In the genomic region with DNA sequence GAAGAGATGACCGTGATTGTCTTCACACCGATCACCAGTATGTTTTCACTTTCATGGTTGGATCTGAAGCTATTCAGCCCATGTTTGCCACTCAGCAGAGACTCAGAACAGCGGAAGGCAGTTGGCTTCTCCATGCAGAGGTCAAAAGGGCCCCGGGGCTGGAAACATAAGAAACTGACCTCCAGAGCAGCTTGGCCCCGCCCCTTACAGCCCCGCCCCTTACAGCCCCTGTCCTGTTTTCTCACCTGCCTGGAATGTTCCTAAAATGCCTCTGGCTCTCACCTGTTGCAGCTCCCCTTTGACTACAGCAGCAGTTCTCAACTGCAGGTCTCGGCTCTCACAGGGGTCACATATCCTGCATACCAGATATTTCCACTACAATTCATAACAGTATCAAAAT, we compare ENCODE assay signal across 10 mouse cellular contexts. TPM values are rescaled to one million over a fixed set of nuclear protein-coding genes. Genes with fewer than 3 reads are reported as not detected.
DNase-seq lines count a peak whose midpoint lies in the region; ATAC-seq lines count a peak whose summit lies in the region.
"Had no signal": no experiment of that assay in that cellular context is flagged by ENCODE, and none has a peak within 500 bp of the region (broad histone marks: within the 10 kb centered on the region; RNA-seq: fewer than 3 reads in every experiment).

No protein-coding gene starts in this region.

- H3K27me3 ChIP-seq in lung, embryonic 15.5 days: no peaks in the 10 kb centered on the region
- no peaks in the 10 kb centered on the region for H3K27me3 ChIP-seq in stomach, embryonic 15.5 days (replicated peaks)
- H3K27me3 ChIP-seq in forebrain, embryonic 15.5 days: no peaks in the 10 kb centered on the region
- H3K27me3 ChIP-seq in forebrain, embryonic 13.5 days: no peaks in the 10 kb centered on the region

- no peak overlapping the region for H3K9ac ChIP-seq in lung, embryonic 15.5 days
- no peak overlapping the region for H3K9ac ChIP-seq in stomach, embryonic 15.5 days
- H3K9ac ChIP-seq in forebrain, embryonic 15.5 days (replicated peaks): no peak overlapping the region
- H3K9ac ChIP-seq in forebrain, embryonic 13.5 days: no peak overlapping the region

- peak overlapping the region; percentile 43 for H3K27ac ChIP-seq in lung, embryonic 15.5 days
- no peak overlapping the region for H3K27ac ChIP-seq in stomach, embryonic 15.5 days
- no peak overlapping the region for H3K27ac ChIP-seq in forebrain, embryonic 15.5 days (replicated peaks)
- H3K27ac ChIP-seq in forebrain, embryonic 13.5 days: no peak overlapping the region
- H3K27ac ChIP-seq: heart, adult 2 months; midbrain, embryonic 10.5 days had no signal

- 15% methylated on average over 7 of the region's 7 CpGs for WGBS in lung, embryonic 15.5 days
- 22% methylated on average over 7 of the region's 7 CpGs for WGBS in stomach, embryonic 15.5 days
- WGBS in forebrain, embryonic 15.5 days: 56% methylated on average over 7 of the region's 7 CpGs
- WGBS in forebrain, embryonic 13.5 days: 45% methylated on average over 7 of the region's 7 CpGs

- no peaks in the 10 kb centered on the region for H3K36me3 ChIP-seq in lung, embryonic 15.5 days
- no peaks in the 10 kb centered on the region for H3K36me3 ChIP-seq in stomach, embryonic 15.5 days
- H3K36me3 ChIP-seq in forebrain, embryonic 15.5 days: no peaks in the 10 kb centered on the region
- no peaks in the 10 kb centered on the region for H3K36me3 ChIP-seq in forebrain, embryonic 13.5 days (ENCODE audit: poor library complexity, severe bottlenecking)
- H3K36me3 ChIP-seq: midbrain, embryonic 10.5 days had no signal

- H3K4me3 ChIP-seq in lung, embryonic 15.5 days: no peak overlapping the region
- no peak overlapping the region for H3K4me3 ChIP-seq in stomach, embryonic 15.5 days (replicated peaks)
- H3K4me3 ChIP-seq in forebrain, embryonic 15.5 days: no peak overlapping the region
- no peak overlapping the region for H3K4me3 ChIP-seq in forebrain, embryonic 13.5 days
- H3K4me3 ChIP-seq: heart, adult 2 months; midbrain, embryonic 10.5 days had no signal

- no peaks in the 10 kb centered on the region for H3K9me3 ChIP-seq in lung, embryonic 15.5 days
- H3K9me3 ChIP-seq in stomach, embryonic 15.5 days: no peaks in the 10 kb centered on the region
- H3K9me3 ChIP-seq in forebrain, embryonic 15.5 days: no peaks in the 10 kb centered on the region
- H3K9me3 ChIP-seq in forebrain, embryonic 13.5 days (replicated peaks): no peaks in the 10 kb centered on the region
- H3K9me3 ChIP-seq: midbrain, embryonic 10.5 days had no signal

- DNase-seq in lung, adult 18-20 months: no peak
- peak; percentile 67 for DNase-seq in kidney, postnatal 10 days
- DNase-seq: heart, adult 2 months had no signal

- ATAC-seq in lung, embryonic 15.5 days (ENCODE audit: borderline replicate concordance, extremely low read depth, low FRiP score, low TSS enrichment): no peak
- ATAC-seq in common myeloid progenitor, adult 5-6 weeks (replicated peaks; ENCODE audit: low read depth, poor library complexity, severe bottlenecking): 0 out of 2 replicates have a peak, but pooled peaks have one; percentile 36
- ATAC-seq in stomach, embryonic 15.5 days (ENCODE audit: insufficient read depth, low FRiP score, low read depth): no peak
- no peak for ATAC-seq in forebrain, embryonic 15.5 days (replicated peaks)
- no peak for ATAC-seq in megakaryocyte-erythroid progenitor cell, adult 5-6 weeks (replicated peaks; ENCODE audit: low FRiP score, low TSS enrichment, poor library complexity, severe bottlenecking)
- ATAC-seq in forebrain, embryonic 13.5 days: no peak

- peaks cover 43% of the 10 kb centered on the region for H3K4me1 ChIP-seq in lung, embryonic 15.5 days
- peaks cover 7% of the 10 kb centered on the region; the same call in 1 of the 2 replicates for H3K4me1 ChIP-seq in stomach, embryonic 15.5 days
- peaks cover 13% of the 10 kb centered on the region for H3K4me1 ChIP-seq in forebrain, embryonic 15.5 days
- peaks cover 8% of the 10 kb centered on the region for H3K4me1 ChIP-seq in forebrain, embryonic 13.5 days

- H3K4me2 ChIP-seq in lung, embryonic 15.5 days: peak overlapping the region; percentile 33; the same call in 1 of the 2 replicates
- H3K4me2 ChIP-seq in stomach, embryonic 15.5 days: peak overlapping the region; percentile 9; the same call in 1 of the 2 replicates
- H3K4me2 ChIP-seq in forebrain, embryonic 15.5 days (replicated peaks): no peak overlapping the region
- H3K4me2 ChIP-seq in forebrain, embryonic 13.5 days: no peak overlapping the region

RNA-seq across cellular contexts. Expression of a gene that starts 29.5 kb away (rescaled TPM):
- 27.1 and 32.2 TPM in 2 replicates for polyA plus RNA-seq in lung, embryonic 15.5 days (2015; fragmentation: Nextera tagmentation; extraction: Ambion mirVana)
- total RNA-seq in common myeloid progenitor, adult 5-6 weeks (2017): 107 and 115 TPM in 2 replicates
- polyA plus RNA-seq in stomach, embryonic 15.5 days (2015; fragmentation: Nextera tagmentation; extraction: Ambion mirVana): 29.6 and 29.8 TPM in 2 replicates
- 10.5 and 10.6 TPM in 2 replicates for polyA plus RNA-seq in forebrain, embryonic 15.5 days (2015; fragmentation: Nextera tagmentation; extraction: Ambion mirVana)
- 55.0 and 74.1 TPM in 2 replicates for total RNA-seq in megakaryocyte-erythroid progenitor cell, adult 5-6 weeks (2014; fragmentation: Nextera tagmentation)
- 61.8 and 97.2 TPM in 2 replicates for total RNA-seq in megakaryocyte-erythroid progenitor cell, adult 5-6 weeks (2017)
- 6.5 and 7.4 TPM in 2 replicates for polyA plus RNA-seq in forebrain, embryonic 13.5 days (2015; fragmentation: Nextera tagmentation; extraction: Ambion mirVana)

Comparison
In these comparisons a context has a peak if more than half of its experiments do, and no peak if none do; other contexts are left out.
1. H3K4me2 ChIP-seq: peak in lung, embryonic 15.5 days (single experiment) and stomach, embryonic 15.5 days (single experiment); none in forebrain, embryonic 15.5 days (single experiment) and forebrain, embryonic 13.5 days (single experiment).